Mouse (Mus musculus) lung, embryonic 16.5 days (tissue): ENCODE results near the gene A2ml1. TPM values are rescaled to one million over a fixed set of nuclear protein-coding genes. Genes with fewer than 3 reads are reported as not detected.

Source experiments
- ATAC-seq: fragments of 200-750 bp; cut with Nextera tagmentation; 2 replicates; pipeline ENCODE4 v1.8.0; 2017; ENCODE audit warnings: low read depth, mild to moderate bottlenecking, moderate library complexity
- H3K27ac ChIP-seq: fragments of 300-500 bp; sonication (generic); 2 replicates; pipeline ENCODE4 v1.5.1; 2014; ENCODE audit warnings: mild to moderate bottlenecking, control low read depth, low read length
- H3K27me3 ChIP-seq: fragments of 300-500 bp; sonication (generic); 2 replicates; pipeline ENCODE4 v1.6.1; 2014; ENCODE audit warnings: low read depth, low read length, mixed read lengths; ENCODE audit not compliant: control insufficient read depth, insufficient read depth
- H3K36me3 ChIP-seq: fragments of 300-500 bp; sonication (generic); 2 replicates; pipeline ENCODE4 v1.6.1; 2014; ENCODE audit warnings: low read length; ENCODE audit not compliant: control insufficient read depth, insufficient read depth
- H3K4me1 ChIP-seq: fragments of 300-500 bp; sonication (generic); replicated peaks from 2 replicates; pipeline ENCODE4 v1.6.1; 2014; ENCODE audit warnings: low read length, mixed read lengths; ENCODE audit not compliant: control insufficient read depth, insufficient read depth
- H3K4me2 ChIP-seq: fragments of 300-500 bp; sonication (generic); 2 replicates; pipeline ENCODE4 v1.6.1; 2014; ENCODE audit warnings: low read depth, low read length, control low read depth
- H3K4me3 ChIP-seq: fragments of 300-500 bp; sonication (generic); 2 replicates; pipeline ENCODE4 v1.5.1; 2014; ENCODE audit warnings: mild to moderate bottlenecking, low read length, control low read depth
- H3K9ac ChIP-seq: fragments of 300-500 bp; sonication (generic); 2 replicates; pipeline ENCODE4 v1.6.1; 2014; ENCODE audit warnings: low read length, control low read depth
- H3K9me3 ChIP-seq: fragments of 300-500 bp; sonication (generic); 2 replicates; pipeline ENCODE4 v1.6.1; 2016; ENCODE audit warnings: low read length; ENCODE audit not compliant: control insufficient read depth
- WGBS: fragments of 180-500 bp; shearing (Covaris S2); extraction: QIAGEN DNeasy Blood & Tissue Kit; methylation state at CpG from one replicate; pipeline ENCODE4 v1.1.7; 2014; 5-methylcytosine and 5-hydroxymethylcytosine counted together
- polyA plus RNA-seq: library from polyadenylated mRNA; unstranded; fragments of >200 nt; fragmentation: Nextera tagmentation; extraction: Ambion mirVana; gene quantifications from 2 replicates; pipeline ENCODE4 v1.2.1, GENCODE M21; 2015

A2ml1 gene
- polyA plus RNA-seq, 1 experiment from 2014 or later = 4.9 TPM

DNA sequence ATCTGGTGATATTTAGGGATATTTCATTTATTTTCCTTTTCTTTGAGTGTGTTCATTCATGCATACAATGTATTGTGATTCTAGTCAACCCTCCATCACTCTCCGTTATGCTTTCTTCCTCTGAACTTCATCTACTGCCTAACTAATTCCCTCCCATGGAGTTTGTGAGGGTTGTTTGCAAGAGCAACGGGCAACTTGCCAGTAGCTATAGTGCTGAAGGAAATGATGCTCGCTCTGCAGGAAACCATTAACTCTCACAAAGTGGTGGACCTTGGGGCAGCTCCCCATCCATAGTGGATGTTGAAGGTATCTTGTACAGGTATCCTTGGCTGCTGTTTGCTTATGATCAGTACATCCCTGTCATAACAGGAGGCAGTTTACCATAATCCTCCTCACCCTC, 20.6 kb upstream of the A2ml1 start:
- WGBS = 30% methylated on average over 3 of the region's 3 CpGs
- Histone ChIP-seq H3K27me3 (no peaks in the 10 kb centered on the region), H3K9me3 (no peaks in the 10 kb centered on the region), H3K4me1 (peaks cover 8% of the 10 kb centered on the region), H3K27ac (no peak overlapping the region), H3K9ac (no peak overlapping the region), H3K36me3 (no peaks in the 10 kb centered on the region), H3K4me3 (no peak overlapping the region), H3K4me2 (no peak overlapping the region)
- no peak for ATAC-seq

DNA sequence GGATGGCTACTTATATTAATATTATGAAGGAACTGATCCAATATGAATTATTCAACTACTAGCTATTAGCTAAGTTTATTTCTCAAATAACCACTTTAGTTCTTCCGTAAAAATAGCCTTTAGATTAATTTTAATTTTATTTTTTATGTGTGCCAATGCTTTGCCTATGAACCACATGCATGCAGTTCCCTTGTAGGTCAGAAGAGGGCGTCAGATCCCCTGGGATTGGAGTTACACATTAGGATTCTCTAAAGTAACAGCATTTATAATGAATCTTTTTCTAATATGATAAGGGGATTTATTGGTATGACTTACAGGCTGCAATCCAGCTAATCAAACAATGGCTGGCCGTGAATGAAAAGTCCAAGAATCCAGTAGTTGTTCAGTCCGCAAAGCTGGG, 18.1 kb upstream of the A2ml1 start:
- no peaks in the 10 kb centered on the region for H3K9me3 ChIP-seq
- no peak overlapping the region for H3K4me2 ChIP-seq
- H3K27ac ChIP-seq = no peak overlapping the region
- H3K36me3 ChIP-seq = no peaks in the 10 kb centered on the region
- no peak overlapping the region for H3K4me3 ChIP-seq
- peaks cover 9% of the 10 kb centered on the region; the same call in 1 of the 2 replicates for H3K4me1 ChIP-seq
- no peak for ATAC-seq
- no peaks in the 10 kb centered on the region for H3K27me3 ChIP-seq
- 48% methylated on average over 4 of the region's 4 CpGs for WGBS
- H3K9ac ChIP-seq = no peak overlapping the region

DNA sequence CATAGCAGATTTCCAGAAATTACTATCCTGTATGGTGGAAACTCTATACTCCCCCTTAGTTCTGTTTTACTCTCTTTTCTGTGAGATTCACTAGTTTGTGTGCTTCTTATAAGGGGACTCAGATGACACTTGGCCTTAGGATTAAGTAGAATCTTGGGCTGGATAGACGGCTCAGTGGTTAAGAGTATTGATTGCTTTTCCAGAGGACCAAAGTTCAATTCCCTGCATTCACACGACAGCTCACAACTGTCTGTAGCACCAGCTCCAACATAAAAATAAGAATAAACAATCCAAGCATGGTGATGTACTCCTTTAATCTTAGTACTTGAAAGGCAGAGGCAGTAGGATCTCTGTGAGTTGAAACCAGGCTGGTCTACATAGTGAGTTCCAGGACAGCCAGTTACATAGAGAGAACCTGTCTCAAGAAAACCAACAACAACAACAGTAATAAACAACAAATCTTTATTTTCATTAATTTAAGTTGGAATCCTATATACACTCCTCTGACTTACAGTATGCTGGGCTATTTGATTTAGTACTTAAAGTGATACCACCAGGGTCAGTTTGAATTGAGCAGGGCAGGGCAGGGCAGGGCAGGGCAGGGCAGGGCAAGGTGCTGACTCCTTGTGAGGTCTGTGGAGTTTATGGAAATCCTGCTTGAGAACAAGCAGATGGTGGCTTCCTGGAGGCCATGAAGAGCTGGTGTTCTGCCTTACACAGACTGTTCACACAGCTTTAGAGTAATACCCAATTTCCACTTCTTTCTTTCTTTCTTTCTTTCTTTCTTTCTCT, 17.0 kb upstream of the A2ml1 start:
- H3K4me1 ChIP-seq = peaks cover 9% of the 10 kb centered on the region; the same call in 1 of the 2 replicates
- H3K4me3 ChIP-seq = no peak overlapping the region
- 40% methylated on average over 2 of the region's 2 CpGs for WGBS
- ATAC-seq = no peak
- no peak overlapping the region for H3K9ac ChIP-seq
- no peaks in the 10 kb centered on the region for H3K27me3 ChIP-seq
- H3K27ac ChIP-seq = no peak overlapping the region
- no peaks in the 10 kb centered on the region for H3K36me3 ChIP-seq
- no peaks in the 10 kb centered on the region for H3K9me3 ChIP-seq
- H3K4me2 ChIP-seq = no peak overlapping the region

DNA sequence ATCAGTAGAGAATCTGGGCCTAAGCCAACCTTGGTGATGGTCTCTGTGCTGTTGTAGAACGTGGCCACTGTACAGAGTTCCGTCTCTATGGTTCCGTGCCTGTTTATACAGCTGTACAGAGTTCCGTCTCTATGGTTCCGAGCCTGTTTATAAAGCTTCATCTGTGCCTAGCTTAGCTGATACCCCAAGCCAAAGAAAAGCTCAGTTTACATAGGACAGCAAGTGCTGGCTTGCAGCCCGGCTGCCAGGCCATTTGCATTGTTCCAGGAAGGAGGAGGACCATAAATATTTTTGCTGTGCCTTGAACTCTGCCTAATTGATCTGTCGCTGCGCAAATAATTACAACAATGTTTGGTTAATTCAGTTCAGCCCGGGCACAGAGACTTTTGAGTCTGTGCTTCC, 15.7 kb upstream of the A2ml1 start:
- 6% methylated on average over 9 of the region's 9 CpGs for WGBS
- Histone ChIP-seq H3K4me2 (peak overlapping the region; percentile 46), H3K4me1 (peaks cover 7% of the 10 kb centered on the region; the same call in 1 of the 2 replicates), H3K9me3 (no peaks in the 10 kb centered on the region), H3K36me3 (no peaks in the 10 kb centered on the region), H3K4me3 (peak overlapping the region; percentile 26), H3K27ac (peak overlapping the region; percentile 61), H3K9ac (peak overlapping the region; percentile 38; the same call in 1 of the 2 replicates), H3K27me3 (no peaks in the 10 kb centered on the region)
- peak; percentile 99 for ATAC-seq

DNA sequence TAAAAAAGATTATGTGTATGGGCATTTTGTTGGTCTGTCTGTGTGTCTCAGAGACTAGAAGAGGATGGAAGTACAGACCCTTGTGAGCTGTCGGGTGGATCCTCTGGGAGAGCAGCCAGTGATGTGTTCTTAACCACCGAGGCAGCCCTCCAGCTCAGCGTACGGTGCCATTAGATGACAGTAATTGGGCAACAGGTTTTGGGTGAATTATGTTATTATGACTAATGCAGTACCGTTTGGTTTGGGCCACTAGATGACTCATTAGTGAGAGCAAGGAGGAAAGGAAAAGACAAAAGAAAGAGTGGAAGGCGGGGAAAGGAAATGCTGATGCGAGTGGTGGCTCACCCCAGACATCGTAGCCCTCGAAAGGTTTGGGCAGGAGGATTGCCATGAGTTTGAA, 13.2 kb upstream of the A2ml1 start:
- H3K27ac ChIP-seq = no peak overlapping the region
- no peaks in the 10 kb centered on the region for H3K36me3 ChIP-seq
- peaks cover 6% of the 10 kb centered on the region; the same call in 1 of the 2 replicates for H3K4me1 ChIP-seq
- H3K9me3 ChIP-seq = no peaks in the 10 kb centered on the region
- ATAC-seq = no peak
- WGBS = 76% methylated on average over 9 of the region's 9 CpGs
- no peak overlapping the region for H3K4me2 ChIP-seq
- H3K27me3 ChIP-seq = no peaks in the 10 kb centered on the region
- H3K9ac ChIP-seq = no peak overlapping the region
- no peak overlapping the region for H3K4me3 ChIP-seq

DNA sequence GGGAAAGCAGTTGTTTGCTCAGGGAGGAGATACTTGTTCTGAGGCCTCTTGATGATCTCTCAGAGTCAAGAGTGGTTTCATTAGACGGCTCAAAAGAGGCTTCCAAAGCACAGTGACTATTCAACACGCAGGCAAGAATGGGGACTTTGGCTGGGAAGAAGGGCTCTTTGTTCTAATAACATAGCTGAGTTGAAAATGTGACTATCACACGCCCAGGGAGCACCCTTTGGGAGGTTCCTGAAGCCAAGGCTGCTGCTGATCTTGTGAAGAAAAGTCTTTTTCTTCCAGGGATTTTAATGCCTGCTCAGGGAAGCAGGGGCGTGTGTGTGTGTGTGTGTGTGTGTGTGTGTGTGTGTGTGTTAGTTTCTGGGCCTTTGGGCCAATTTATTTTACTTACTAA, 8.0 kb upstream of the A2ml1 start:
- Histone ChIP-seq H3K4me3 (no peak overlapping the region), H3K27ac (0 out of 2 replicates have a peak overlapping the region, but pooled peaks have one; percentile 13), H3K4me1 (no peaks in the 10 kb centered on the region), H3K27me3 (no peaks in the 10 kb centered on the region), H3K9ac (no peak overlapping the region), H3K9me3 (no peaks in the 10 kb centered on the region), H3K4me2 (no peak overlapping the region), H3K36me3 (no peaks in the 10 kb centered on the region)
- WGBS = 44% methylated on average over 4 of the region's 4 CpGs
- peak; percentile 28; the same call in 1 of the 2 replicates for ATAC-seq

DNA sequence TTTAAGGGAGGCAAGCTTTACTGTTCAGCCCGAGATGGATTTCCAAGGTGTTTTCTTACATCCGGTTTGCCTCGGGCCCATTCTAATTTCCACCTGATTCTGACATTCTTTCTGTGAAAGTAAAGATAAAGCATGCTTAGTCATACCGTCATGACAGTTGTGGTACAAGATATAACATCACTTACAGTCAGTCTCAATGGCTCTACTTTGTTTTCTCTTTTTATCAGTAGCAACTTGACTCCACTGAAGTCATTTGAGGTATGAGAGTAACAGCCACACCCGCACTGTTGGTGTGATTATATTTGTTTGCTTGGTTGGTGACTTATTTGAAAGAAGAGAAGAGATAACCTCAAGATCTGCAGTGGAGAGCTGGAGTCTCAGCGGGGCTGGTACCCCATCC, 6.2 kb upstream of the A2ml1 start:
- H3K9me3 ChIP-seq = no peaks in the 10 kb centered on the region
- H3K4me1 ChIP-seq = no peaks in the 10 kb centered on the region; the same call in 1 of the 2 replicates
- H3K4me2 ChIP-seq = no peak overlapping the region
- H3K9ac ChIP-seq = no peak overlapping the region
- no peaks in the 10 kb centered on the region for H3K36me3 ChIP-seq
- WGBS = 61% methylated on average over 6 of the region's 6 CpGs
- ATAC-seq = no peak
- H3K27ac ChIP-seq = no peak overlapping the region
- no peak overlapping the region for H3K4me3 ChIP-seq
- H3K27me3 ChIP-seq = no peaks in the 10 kb centered on the region

DNA sequence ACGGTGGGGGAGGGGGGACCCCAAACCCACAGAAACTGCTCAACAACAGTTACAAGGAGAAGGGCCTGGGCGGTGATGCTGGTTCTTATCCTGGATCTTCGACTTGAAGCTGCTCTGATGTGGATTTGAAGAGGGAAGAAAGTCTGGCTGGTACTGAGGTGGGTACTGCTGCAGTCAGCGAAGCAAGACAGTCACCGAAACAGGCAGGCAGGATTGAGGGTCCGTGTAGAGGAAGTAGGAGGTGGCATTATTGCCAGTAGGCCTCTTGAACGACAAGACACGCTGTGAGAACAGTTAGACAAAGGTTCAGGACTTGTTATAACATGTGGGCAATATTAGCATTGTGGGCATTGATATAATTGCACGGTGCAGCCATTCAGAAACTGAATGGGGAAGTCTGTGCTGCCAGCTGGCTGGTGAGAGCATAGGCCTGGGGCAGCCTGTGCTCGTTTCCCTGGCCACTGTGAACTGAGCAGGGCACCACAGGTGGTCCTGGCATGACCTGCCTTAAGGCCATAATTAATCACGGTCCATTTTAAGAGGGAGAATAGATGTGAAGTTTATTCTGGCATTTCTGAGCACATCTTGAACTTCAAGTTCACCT, 4.3 kb upstream of the A2ml1 start:
- Histone ChIP-seq H3K4me1 (no peaks in the 10 kb centered on the region; the same call in 1 of the 2 replicates), H3K9ac (no peak overlapping the region), H3K9me3 (no peaks in the 10 kb centered on the region), H3K4me3 (no peak overlapping the region), H3K36me3 (no peaks in the 10 kb centered on the region), H3K27me3 (no peaks in the 10 kb centered on the region), H3K4me2 (no peak overlapping the region), H3K27ac (no peak overlapping the region)
- ATAC-seq = no peak
- WGBS = 76% methylated on average over 11 of the region's 11 CpGs

DNA sequence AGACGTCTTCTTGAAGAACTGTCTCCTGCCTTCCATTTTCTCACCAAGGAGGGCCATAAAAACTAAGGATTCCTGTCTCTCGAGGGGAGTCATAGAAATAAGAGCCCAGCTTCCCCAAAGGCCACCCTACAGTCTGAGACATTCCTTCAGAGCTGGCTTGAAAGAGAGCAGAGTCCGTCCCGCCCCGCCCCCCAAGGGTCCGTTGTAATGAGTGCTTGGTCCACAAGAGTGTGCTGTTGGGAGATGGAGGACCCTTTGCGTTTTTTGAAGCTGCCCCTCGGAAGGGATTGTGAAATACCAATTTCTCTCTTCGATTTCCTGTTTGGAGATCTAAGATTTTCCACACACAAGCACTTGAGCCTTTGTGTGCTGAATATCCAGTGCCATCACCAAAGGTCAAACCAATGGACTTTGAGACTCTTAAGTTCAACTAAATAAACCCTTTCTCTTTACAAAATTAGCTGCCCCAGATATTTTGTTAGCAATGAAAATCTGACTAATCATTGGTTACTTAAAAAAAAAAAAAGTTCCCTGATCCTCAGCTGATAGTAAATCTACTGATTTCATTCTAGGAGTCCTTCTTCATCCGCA, 2.8 kb upstream of the A2ml1 start:
- WGBS = 19% methylated on average over 10 of the region's 10 CpGs
- H3K36me3 ChIP-seq = no peaks in the 10 kb centered on the region
- no peaks in the 10 kb centered on the region; the same call in 1 of the 2 replicates for H3K4me1 ChIP-seq
- no peaks in the 10 kb centered on the region for H3K27me3 ChIP-seq
- no peaks in the 10 kb centered on the region for H3K9me3 ChIP-seq
- no peak overlapping the region for H3K9ac ChIP-seq
- peak; percentile 64; the same call in 1 of the 2 replicates for ATAC-seq
- no peak overlapping the region for H3K4me2 ChIP-seq
- H3K27ac ChIP-seq = no peak overlapping the region
- no peak overlapping the region for H3K4me3 ChIP-seq
